Mouse (Mus musculus) liver, adult 2 months (tissue): ENCODE measurements around the gene Gstt4. TPM values are rescaled to one million over a fixed set of nuclear protein-coding genes. Genes with fewer than 3 reads are reported as not detected.
A peak's percentile ranks its signal among the peaks of the same experiment; 100 is the strongest.

ENCODE experiments used
- DNase-seq: peaks from one replicate; pipeline ENCODE4 v3.0.0-alpha.2; 2011; ENCODE audit warnings: low read depth, low spot score; ENCODE audit errors: extremely low read depth
- H3K27ac ChIP-seq: fragments of 200-500 bp; replicated peaks from 2 replicates; pipeline ENCODE4 v1.5.1; 2012; ENCODE audit warnings: low read depth, mild to moderate bottlenecking, control low read depth, inconsistent platforms, low read length; ENCODE audit not compliant: insufficient read depth
- H3K27me3 ChIP-seq: fragments of 200-500 bp; 2 replicates; pipeline ENCODE4 v1.6.1; 2012; ENCODE audit warnings: mild to moderate bottlenecking, moderate library complexity, low read length, inconsistent platforms; ENCODE audit not compliant: control insufficient read depth, insufficient read depth
- H3K36me3 ChIP-seq: fragments of 200-500 bp; 2 replicates; pipeline ENCODE4 v1.6.1; 2012; ENCODE audit warnings: low read length, inconsistent platforms; ENCODE audit not compliant: control insufficient read depth, insufficient read depth
- H3K4me1 ChIP-seq: fragments of 200-500 bp; 2 replicates; pipeline ENCODE4 v1.6.1; 2011; ENCODE audit warnings: low read length; ENCODE audit not compliant: control insufficient read depth, insufficient read depth
- H3K4me3 ChIP-seq: fragments of 200-500 bp; 2 replicates; pipeline ENCODE4 v1.5.1; 2011; ENCODE audit warnings: low read depth, mild to moderate bottlenecking, control low read depth, low read length, moderate library complexity; ENCODE audit not compliant: insufficient read depth
- H3K79me2 ChIP-seq: fragments of 200-500 bp; 2 replicates; pipeline ENCODE4 v1.6.1; 2012; ENCODE audit warnings: inconsistent platforms, mild to moderate bottlenecking, low read length, moderate library complexity; ENCODE audit not compliant: control insufficient read depth, insufficient read depth
- H3K9ac ChIP-seq: fragments of 200-500 bp; 2 replicates; pipeline ENCODE4 v1.6.1; 2012; ENCODE audit warnings: low read depth, mild to moderate bottlenecking, control low read depth, inconsistent platforms, low read length
- CTCF ChIP-seq: fragments of 200-500 bp; IDR thresholded peaks from 2 replicates; pipeline ENCODE4 v1.5.1; 2011; ENCODE audit warnings: low read depth, low read length, control low read depth
- POLR2A ChIP-seq: fragments of 200-500 bp; IDR thresholded peaks from 2 replicates; pipeline ENCODE4 v1.6.1; 2011; ENCODE audit warnings: low read length, control low read depth; ENCODE audit not compliant: insufficient read depth; ENCODE audit errors: extremely low read depth
- WGBS: fragments of 180-500 bp; shearing (Covaris S2); methylation state at CpG from one replicate; pipeline ENCODE4 v1.1.7; 2018; 5-methylcytosine and 5-hydroxymethylcytosine counted together
- polyA plus RNA-seq: library from polyadenylated mRNA; depleted of rRNA; stranded (reverse); fragments of >200 nt; gene quantifications from 2 replicates; pipeline ENCODE4 v1.2.3, GENCODE M21; 2012
- total RNA-seq: library from RNA; depleted of rRNA; stranded (reverse); fragments of >200 nt; gene quantifications from 2 replicates; pipeline ENCODE4 v1.2.3, GENCODE M21; 2014

Gstt4 gene
- total and polyA plus RNA-seq, 2 experiments, result 0.09 TPM; not detected in 1

DNA sequence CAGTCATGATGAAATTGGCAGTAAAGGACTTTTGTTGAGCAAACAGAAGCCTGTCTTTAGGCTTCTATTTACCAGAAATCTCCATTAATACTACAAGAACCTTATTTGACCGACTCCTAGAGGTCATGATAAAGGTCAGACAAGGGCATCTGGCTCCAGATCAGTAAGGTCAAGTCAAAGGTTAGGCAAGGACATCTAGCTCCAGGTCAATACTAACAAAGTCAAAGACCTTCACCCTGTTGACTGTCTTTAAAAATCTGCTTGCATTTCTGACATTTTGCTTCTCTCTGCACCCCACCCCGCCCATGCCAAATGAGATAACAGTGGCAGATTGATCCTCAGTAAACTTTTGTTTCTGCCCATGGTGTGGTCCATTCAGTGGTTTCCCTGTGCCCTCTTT lies 18.1 kb downstream of the Gstt4 start:
- H3K79me2 ChIP-seq, result no peaks in the 10 kb centered on the region
- H3K9ac ChIP-seq, result no peak overlapping the region
- no peak overlapping the region for H3K4me3 ChIP-seq
- 18% methylated on average over 2 of the region's 2 CpGs for WGBS
- TF ChIP-seq CTCF (no peak), POLR2A (no peak)
- H3K27ac ChIP-seq, result 0 out of 2 replicates have a peak overlapping the region, but pooled peaks have one; percentile 25
- H3K36me3 ChIP-seq, result no peaks in the 10 kb centered on the region
- no peaks in the 10 kb centered on the region for H3K27me3 ChIP-seq
- H3K4me1 ChIP-seq, result peaks cover 9% of the 10 kb centered on the region
- peak; percentile 94 for DNase-seq

DNA sequence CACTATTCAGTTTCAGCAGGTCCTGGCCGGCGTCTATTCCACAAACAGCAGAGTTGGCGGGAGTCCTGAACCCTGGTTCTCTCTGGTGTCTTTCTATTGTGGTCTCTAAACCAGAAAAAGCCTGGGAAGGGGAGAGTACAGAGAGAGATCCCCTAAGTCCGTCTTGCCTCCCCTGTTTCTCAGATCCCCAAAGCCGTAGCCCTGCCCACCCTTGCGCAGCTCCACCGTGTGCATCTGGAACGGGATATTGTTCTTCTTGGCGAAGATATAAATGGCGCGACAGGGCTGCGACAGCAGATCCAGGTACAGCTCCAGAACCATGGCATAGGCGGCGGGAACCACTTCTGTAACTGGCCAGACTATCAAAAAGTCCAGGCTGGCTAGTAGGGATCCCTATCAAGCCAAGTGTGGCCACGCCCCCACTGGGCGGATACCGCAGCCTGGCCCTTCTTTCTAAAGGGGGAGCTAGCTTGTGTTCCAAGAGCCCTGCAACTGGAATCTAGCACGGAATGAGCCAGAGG lies 24.1 kb downstream of the Gstt4 start, which contains the start of gene Gstt1:
TSS of gene Gstt1 (minus strand) at position 409 of the 521 bp plus-strand sequence.
- DNase-seq, result peak; percentile 75
- TF ChIP-seq POLR2A (peak; percentile 81; the same call in 1 of the 2 replicates), CTCF (no peak)
- H3K36me3 ChIP-seq, result no peaks in the 10 kb centered on the region
- H3K4me1 ChIP-seq, result peaks cover 20% of the 10 kb centered on the region
- peaks cover 12% of the 10 kb centered on the region; the same call in 1 of the 2 replicates for H3K79me2 ChIP-seq
- H3K27me3 ChIP-seq, result no peaks in the 10 kb centered on the region
- H3K27ac ChIP-seq, result peak within 1 kb of the TSS; percentile 81
- H3K4me3 ChIP-seq, result peak within 1 kb of the TSS; percentile 52
- whole genome bisulfite sequencing, result under 1% methylated on average over 18 of the region's 18 CpGs
- peak within 1 kb of the TSS; percentile 75 for H3K9ac ChIP-seq

DNA sequence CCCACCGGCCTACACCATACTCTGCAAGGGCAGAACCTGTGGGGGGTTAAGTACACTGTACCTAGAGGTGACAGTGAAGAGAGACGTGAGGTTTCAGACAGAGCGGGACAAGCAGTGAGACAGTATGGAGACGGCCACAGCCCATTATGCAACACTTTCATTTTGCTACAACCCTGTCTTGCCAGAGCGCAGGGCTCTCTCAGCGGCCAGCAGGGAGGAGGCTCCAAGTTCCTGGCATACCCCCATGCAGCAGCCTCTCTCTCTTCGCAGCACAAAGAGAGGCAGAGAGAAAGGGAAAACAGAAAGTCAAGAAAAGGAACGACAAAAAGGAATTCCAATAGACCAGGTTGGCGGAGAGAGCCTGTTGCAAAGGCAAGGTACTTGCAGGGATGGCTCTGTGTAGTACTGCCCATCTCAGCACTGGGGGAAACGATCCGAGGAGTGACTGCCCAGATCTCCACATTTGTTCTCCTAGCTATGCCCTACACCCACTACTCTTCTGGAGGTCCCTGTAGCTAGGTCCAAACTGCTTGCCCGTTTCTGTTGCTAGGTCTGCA lies 24.6 kb downstream of the Gstt4 start:
- peak; percentile 75 for DNase-seq
- peak overlapping the region; percentile 75 for H3K9ac ChIP-seq
- H3K4me1 ChIP-seq, result peaks cover 24% of the 10 kb centered on the region
- no peaks in the 10 kb centered on the region for H3K36me3 ChIP-seq
- peak overlapping the region; percentile 52 for H3K4me3 ChIP-seq
- peaks cover 12% of the 10 kb centered on the region; the same call in 1 of the 2 replicates for H3K79me2 ChIP-seq
- TF ChIP-seq POLR2A (0 out of 2 replicates have a peak, but pooled peaks have one; percentile 17), CTCF (0 out of 2 replicates have a peak, but pooled peaks have one; percentile 6)
- no peaks in the 10 kb centered on the region for H3K27me3 ChIP-seq
- peak overlapping the region; percentile 81 for H3K27ac ChIP-seq
- 3% methylated on average over 12 of the region's 12 CpGs for WGBS

DNA sequence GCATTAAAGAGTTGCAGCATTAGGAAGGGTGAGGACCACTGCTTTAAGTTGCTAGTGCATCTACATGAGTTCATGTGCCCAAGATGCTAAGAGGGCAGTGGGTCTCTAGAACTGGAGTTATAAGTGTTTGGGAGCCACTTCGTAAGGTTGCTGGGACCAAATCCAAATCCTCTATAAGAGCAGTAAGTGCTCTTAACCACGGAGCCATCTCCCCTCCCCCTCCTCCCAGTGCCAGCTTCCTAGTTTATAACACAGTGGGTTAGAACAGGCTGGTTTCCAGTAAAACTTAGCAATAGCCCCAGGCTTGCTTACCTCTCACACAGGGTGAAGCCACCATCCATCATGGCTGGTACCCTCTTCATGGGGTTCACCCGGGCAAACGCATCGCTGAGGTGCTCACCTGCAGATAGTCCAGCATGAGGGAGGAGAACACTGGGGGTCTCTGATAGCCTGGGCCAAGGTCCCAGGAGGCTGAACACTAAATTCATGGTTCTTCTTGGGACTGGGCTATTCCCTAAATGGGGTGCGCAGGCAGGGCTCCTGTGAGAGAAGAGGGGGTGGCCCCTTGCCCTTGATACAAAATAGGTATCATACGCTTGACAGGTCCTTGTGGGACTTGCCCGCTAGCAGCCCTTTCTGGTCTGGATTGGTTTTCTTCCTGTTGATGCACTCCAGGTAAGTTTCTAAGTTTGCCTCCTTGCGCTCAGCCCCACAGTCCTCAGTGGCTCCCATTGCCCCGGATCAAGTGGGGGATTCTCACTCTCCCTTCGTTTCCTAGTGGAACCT lies 25.4 kb downstream of the Gstt4 start:
- Histone ChIP-seq H3K4me1 (peaks cover 25% of the 10 kb centered on the region), H3K4me3 (peak overlapping the region; percentile 52), H3K27me3 (no peaks in the 10 kb centered on the region), H3K79me2 (peaks cover 12% of the 10 kb centered on the region; the same call in 1 of the 2 replicates), H3K36me3 (no peaks in the 10 kb centered on the region), H3K9ac (peak overlapping the region; percentile 71), H3K27ac (peak overlapping the region; percentile 38)
- 25% methylated on average over 11 of the region's 11 CpGs for WGBS
- DNase-seq, result no peak
- TF ChIP-seq POLR2A (no peak), CTCF (no peak)

DNA sequence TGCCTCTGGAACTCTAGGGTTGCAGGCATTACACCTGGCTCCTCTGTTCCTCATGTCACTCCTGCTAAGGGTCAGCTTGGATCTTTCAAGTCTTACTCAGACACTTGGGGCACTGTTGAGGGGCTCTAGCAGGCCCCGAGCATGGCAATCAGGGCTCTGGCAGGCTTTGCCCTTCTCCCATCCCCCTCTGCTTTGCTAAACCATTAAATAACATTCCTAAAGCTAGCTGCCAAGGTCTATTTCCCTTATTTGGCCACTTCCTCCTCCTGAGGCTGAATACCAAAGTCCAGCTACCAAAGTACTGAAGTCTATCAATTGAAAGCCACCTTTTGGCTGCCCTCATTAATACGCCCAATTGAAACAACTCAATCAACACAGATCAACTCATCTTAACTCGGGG lies 27.5 kb downstream of the Gstt4 start:
- H3K79me2 ChIP-seq, result peaks cover 12% of the 10 kb centered on the region; the same call in 1 of the 2 replicates
- H3K4me1 ChIP-seq, result peaks cover 29% of the 10 kb centered on the region
- WGBS, result 13% methylated on average over 3 of the region's 3 CpGs
- peak overlapping the region; percentile 86 for H3K27ac ChIP-seq
- H3K36me3 ChIP-seq, result no peaks in the 10 kb centered on the region
- no peak overlapping the region; the same call in 1 of the 2 replicates for H3K4me3 ChIP-seq
- H3K27me3 ChIP-seq, result no peaks in the 10 kb centered on the region
- no peak for TF ChIP-seq POLR2A
- TF ChIP-seq CTCF, result no peak
- peak; percentile 97 for DNase-seq
- H3K9ac ChIP-seq, result peak overlapping the region; percentile 69
